Mouse (Mus musculus) bone marrow, adult 2 months (tissue): Measurements from ENCODE around the gene Thap12.

Source experiments
- CTCF ChIP-seq: fragments of 200-500 bp; IDR thresholded peaks from 2 replicates; pipeline ENCODE4 v1.5.1; 2011; ENCODE audit warnings: low read length, control low read depth; ENCODE audit not compliant: control insufficient read depth, insufficient read depth
- POLR2A ChIP-seq: fragments of 200-500 bp; IDR thresholded peaks from 2 replicates; pipeline ENCODE4 v1.6.1; 2011; ENCODE audit warnings: low read depth, mild to moderate bottlenecking, control low read depth, low read length, borderline replicate concordance; ENCODE audit not compliant: control insufficient read depth

DNA sequence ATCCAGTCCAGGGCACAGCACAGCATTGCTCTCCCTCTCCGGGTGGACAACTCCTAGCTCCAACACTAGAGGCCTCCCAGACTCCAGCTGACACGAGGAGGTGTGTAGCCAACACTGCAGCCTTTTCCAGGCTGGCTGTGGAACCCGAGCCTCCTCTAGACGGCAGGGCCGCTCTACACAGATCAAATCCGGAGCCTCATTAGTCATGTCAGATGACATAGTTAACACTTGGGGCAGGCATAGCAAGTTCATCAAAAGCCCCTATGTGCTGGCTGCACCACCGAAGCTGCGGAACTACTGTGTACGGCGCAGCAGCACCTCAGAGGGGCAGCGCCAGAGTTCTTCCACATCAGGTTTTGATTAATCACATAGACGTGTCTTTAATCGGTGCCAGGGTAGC is 17.0 kb upstream of the Thap12 start:
- TF ChIP-seq CTCF: no peak
- no peak for TF ChIP-seq POLR2A
